Mouse (Mus musculus) heart, embryonic 13.5 days (tissue): Measurements from ENCODE around the gene Rabl3. TPM values are rescaled to one million over a fixed set of nuclear protein-coding genes. Genes with fewer than 3 reads are reported as not detected.

Source experiments
- ATAC-seq: fragments of 200-750 bp; cut with Nextera tagmentation; 2 replicates; pipeline ENCODE4 v1.8.0; 2017; ENCODE audit warnings: moderate TSS enrichment; ENCODE audit not compliant: insufficient number of reproducible peaks, low FRiP score, low TSS enrichment; ENCODE audit errors: extremely low read depth
- H3K27ac ChIP-seq: fragments of 300-500 bp; sonication (generic); replicated peaks from 2 replicates; pipeline ENCODE4 v1.5.1; 2015; ENCODE audit warnings: moderate library complexity, mild to moderate bottlenecking, inconsistent platforms
- H3K27me3 ChIP-seq: fragments of 300-500 bp; sonication (generic); replicated peaks from 2 replicates; pipeline ENCODE4 v1.6.1; 2015; ENCODE audit warnings: mild to moderate bottlenecking, inconsistent platforms
- H3K36me3 ChIP-seq: fragments of 300-500 bp; sonication (generic); 2 replicates; pipeline ENCODE4 v1.6.1; 2015; ENCODE audit warnings: mild to moderate bottlenecking, inconsistent platforms
- H3K4me1 ChIP-seq: fragments of 300-500 bp; sonication (generic); 2 replicates; pipeline ENCODE4 v1.6.1; 2015; ENCODE audit warnings: inconsistent platforms
- H3K4me2 ChIP-seq: fragments of 300-500 bp; sonication (generic); 2 replicates; pipeline ENCODE4 v1.6.1; 2015; ENCODE audit warnings: inconsistent platforms, mild to moderate bottlenecking, moderate library complexity
- H3K4me3 ChIP-seq: fragments of 300-500 bp; sonication (generic); 2 replicates; pipeline ENCODE4 v1.5.1; 2015; ENCODE audit warnings: moderate library complexity, mild to moderate bottlenecking, inconsistent platforms
- H3K9ac ChIP-seq: fragments of 300-500 bp; sonication (generic); 2 replicates; pipeline ENCODE4 v1.6.1; 2015; ENCODE audit warnings: inconsistent platforms, mild to moderate bottlenecking, moderate library complexity
- H3K9me3 ChIP-seq: fragments of 300-500 bp; sonication (generic); 2 replicates; pipeline ENCODE4 v1.6.1; 2016; ENCODE audit warnings: inconsistent platforms
- WGBS: fragments of 180-500 bp; shearing (Covaris S2); methylation state at CpG from one replicate; pipeline ENCODE4 v1.1.7; 2015; ENCODE audit warnings: mixed read lengths; 5-methylcytosine and 5-hydroxymethylcytosine counted together
- polyA plus RNA-seq: library from polyadenylated mRNA; unstranded; fragments of >200 nt; fragmentation: Nextera tagmentation; extraction: Ambion mirVana; gene quantifications from 2 replicates; pipeline ENCODE4 v1.2.1, GENCODE M21; 2015

The Rabl3 gene
- polyA plus RNA-seq, 1 experiment from 2014 or later: 23.8 TPM

GRCm38 (mm10) chr16:37520190-37521040 lies 19.3 kb upstream of the Rabl3 start:
- H3K9ac ChIP-seq: no peak overlapping the region
- peaks cover 82% of the 10 kb centered on the region for H3K36me3 ChIP-seq
- no peaks in the 10 kb centered on the region for H3K27me3 ChIP-seq
- H3K4me1 ChIP-seq: peaks cover 1% of the 10 kb centered on the region
- no peak overlapping the region for H3K27ac ChIP-seq
- 91% methylated on average over 2 of the region's 2 CpGs for WGBS
- H3K4me2 ChIP-seq: no peak overlapping the region
- peaks cover 14% of the 10 kb centered on the region for H3K9me3 ChIP-seq
- H3K4me3 ChIP-seq: no peak overlapping the region
- no peak for ATAC-seq

- WGBS: 87% methylated on average over 7 of the region's 7 CpGs
- Histone ChIP-seq H3K36me3 (peaks cover 79% of the 10 kb centered on the region), H3K4me2 (no peak overlapping the region), H3K9me3 (peaks cover 14% of the 10 kb centered on the region), H3K4me1 (peaks cover 19% of the 10 kb centered on the region), H3K4me3 (no peak overlapping the region), H3K9ac (no peak overlapping the region), H3K27ac (no peak overlapping the region), H3K27me3 (no peaks in the 10 kb centered on the region)
- no peak for ATAC-seq
Measured at GRCm38 (mm10) chr16:37522100-37522697, 17.5 kb upstream of the Rabl3 start.

DNA sequence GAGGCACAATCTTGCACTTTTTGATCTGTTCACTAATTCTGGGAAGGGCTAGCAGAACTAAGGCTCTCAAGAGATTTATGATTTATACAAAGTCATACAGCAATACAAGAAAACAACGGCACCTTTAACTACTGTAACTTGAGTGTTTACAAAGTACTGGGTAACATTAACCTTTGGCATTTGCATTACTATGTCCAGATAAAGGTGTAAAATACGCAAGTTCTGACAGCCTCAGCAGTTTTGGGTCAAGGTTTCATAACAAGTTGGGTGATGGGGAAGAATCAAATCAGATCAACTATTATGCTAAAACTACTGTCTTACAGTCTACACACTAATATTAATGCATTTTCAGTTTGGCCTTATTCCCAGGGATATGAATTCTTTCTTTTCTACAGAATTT lies 14.6 kb upstream of the Rabl3 start:
- Histone ChIP-seq H3K9ac (no peak overlapping the region), H3K4me2 (no peak overlapping the region), H3K27ac (no peak overlapping the region), H3K4me3 (no peak overlapping the region), H3K4me1 (peaks cover 25% of the 10 kb centered on the region), H3K36me3 (peaks cover 63% of the 10 kb centered on the region), H3K9me3 (peaks cover 13% of the 10 kb centered on the region), H3K27me3 (no peaks in the 10 kb centered on the region)
- 86% methylated on average over 2 of the region's 2 CpGs for WGBS
- ATAC-seq: no peak

- 63% methylated on average over 3 of the region's 3 CpGs for WGBS
- H3K9me3 ChIP-seq: peaks cover 8% of the 10 kb centered on the region; the same call in 1 of the 2 replicates
- H3K36me3 ChIP-seq: peaks cover 50% of the 10 kb centered on the region
- H3K4me2 ChIP-seq: peak overlapping the region; percentile 33
- H3K27me3 ChIP-seq: no peaks in the 10 kb centered on the region
- H3K27ac ChIP-seq: peak overlapping the region; percentile 72
- ATAC-seq: no peak; the same call in 1 of the 2 replicates
- no peak overlapping the region for H3K4me3 ChIP-seq
- peaks cover 28% of the 10 kb centered on the region for H3K4me1 ChIP-seq
- H3K9ac ChIP-seq: no peak overlapping the region
Measured at GRCm38 (mm10) chr16:37526688-37527223, 12.9 kb upstream of the Rabl3 start.

DNA sequence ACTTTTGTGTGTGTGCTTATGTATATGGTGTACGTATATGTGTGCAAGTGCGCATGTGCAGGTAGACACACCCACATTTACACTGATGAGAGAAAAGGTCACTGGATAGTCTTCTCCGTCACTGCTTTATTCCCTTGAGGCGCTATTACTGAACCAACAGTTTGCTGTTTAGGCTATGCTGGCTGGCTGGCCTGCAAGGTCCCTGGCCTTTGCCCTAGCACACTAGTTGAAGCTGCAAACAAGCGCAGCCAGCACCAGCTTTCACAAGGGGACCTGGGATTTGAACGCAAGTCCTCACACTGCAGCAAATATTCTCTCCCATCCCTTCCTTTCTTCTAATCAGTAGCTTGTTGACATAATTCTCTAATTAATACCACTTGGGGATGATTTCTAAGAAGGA lies 9.5 kb upstream of the Rabl3 start:
- H3K4me1 ChIP-seq: peaks cover 44% of the 10 kb centered on the region
- peaks cover 47% of the 10 kb centered on the region for H3K36me3 ChIP-seq
- H3K4me3 ChIP-seq: no peak overlapping the region
- H3K27ac ChIP-seq: no peak overlapping the region
- no peaks in the 10 kb centered on the region for H3K27me3 ChIP-seq
- no peak for ATAC-seq
- H3K4me2 ChIP-seq: no peak overlapping the region
- H3K9me3 ChIP-seq: no peaks in the 10 kb centered on the region
- WGBS: 83% methylated on average over 6 of the region's 6 CpGs
- H3K9ac ChIP-seq: no peak overlapping the region

- no peak overlapping the region for H3K27ac ChIP-seq
- no peak overlapping the region for H3K4me2 ChIP-seq
- no peaks in the 10 kb centered on the region for H3K27me3 ChIP-seq
- H3K4me3 ChIP-seq: no peak overlapping the region
- peaks cover 46% of the 10 kb centered on the region for H3K36me3 ChIP-seq
- ATAC-seq: no peak
- peaks cover 31% of the 10 kb centered on the region for H3K4me1 ChIP-seq
- no peak overlapping the region for H3K9ac ChIP-seq
- 90% methylated on average over 1 of the region's 1 CpGs for WGBS
- no peaks in the 10 kb centered on the region for H3K9me3 ChIP-seq
Measured at GRCm38 (mm10) chr16:37532046-37532445, 7.6 kb upstream of the Rabl3 start.

DNA sequence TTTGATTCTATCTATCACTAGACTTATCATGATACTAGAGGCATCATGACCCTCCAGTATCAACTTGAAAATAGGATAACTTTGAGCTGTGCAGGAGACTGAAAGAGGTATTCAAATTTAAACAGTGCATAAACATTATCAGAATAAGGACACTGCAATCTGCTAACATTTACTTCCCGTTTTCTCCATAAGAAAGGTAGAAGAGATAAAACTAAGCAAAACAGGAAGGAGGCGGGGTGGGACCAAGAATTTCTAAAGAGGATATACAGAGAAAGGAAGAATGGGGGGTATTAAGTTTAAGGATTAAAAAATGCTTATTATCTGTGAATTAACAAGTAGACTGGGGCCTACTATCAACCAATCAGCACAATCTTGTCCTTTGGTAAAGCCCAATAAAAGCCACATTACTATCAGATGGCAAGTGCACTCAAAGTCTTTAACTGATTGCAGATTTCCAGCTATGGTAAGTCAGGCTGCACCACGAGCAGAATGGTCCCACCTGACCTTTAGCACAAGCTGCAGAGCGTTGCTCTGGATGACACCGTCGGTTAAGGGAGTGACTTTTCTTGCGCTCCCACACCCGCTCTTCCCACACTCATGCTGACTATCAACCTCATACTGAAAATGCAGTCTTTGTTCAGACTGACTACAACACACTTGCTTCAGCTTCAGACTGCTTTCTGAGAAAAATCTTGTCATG lies 6.2 kb upstream of the Rabl3 start:
- Histone ChIP-seq H3K4me3 (no peak overlapping the region), H3K9ac (no peak overlapping the region), H3K27me3 (no peaks in the 10 kb centered on the region), H3K27ac (no peak overlapping the region), H3K36me3 (peaks cover 46% of the 10 kb centered on the region), H3K4me2 (no peak overlapping the region; the same call in 1 of the 2 replicates), H3K4me1 (peaks cover 35% of the 10 kb centered on the region), H3K9me3 (no peaks in the 10 kb centered on the region)
- WGBS: 73% methylated on average over 8 of the region's 8 CpGs
- no peak for ATAC-seq

GRCm38 (mm10) chr16:37539240-37539610 lies 460 bp upstream of the Rabl3 start:
- Histone ChIP-seq H3K36me3 (peaks cover 39% of the 10 kb centered on the region), H3K27ac (peak overlapping the region; percentile 92), H3K4me1 (peaks cover 31% of the 10 kb centered on the region), H3K4me2 (peak overlapping the region; percentile 79), H3K9ac (peak overlapping the region; percentile 93), H3K9me3 (no peaks in the 10 kb centered on the region), H3K4me3 (peak overlapping the region; percentile 82), H3K27me3 (no peaks in the 10 kb centered on the region)
- under 1% methylated on average over 22 of the region's 22 CpGs for WGBS
- 0 out of 2 replicates have a peak, but pooled peaks have one; percentile 16 for ATAC-seq

DNA sequence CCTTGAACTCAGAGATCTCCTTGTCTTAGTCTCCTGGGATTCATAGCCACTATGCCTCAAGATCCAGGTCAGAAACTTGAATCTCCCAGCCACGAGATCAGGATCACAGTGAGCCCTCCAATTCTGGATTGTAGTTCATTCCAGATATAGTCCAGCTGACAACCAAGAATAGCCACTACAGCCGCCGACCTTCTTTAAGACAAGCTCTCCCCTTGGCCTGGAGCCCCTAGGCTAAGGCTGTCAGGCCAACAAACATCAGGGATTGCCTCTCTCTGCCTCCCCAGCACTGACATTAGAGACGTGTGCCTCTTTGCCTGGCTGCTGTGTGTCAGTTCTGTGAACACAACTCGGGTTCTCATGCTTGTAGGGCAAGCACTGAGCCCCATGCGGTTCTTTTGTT lies 1.1 kb downstream of the Rabl3 start:
- Histone ChIP-seq H3K9ac (peak overlapping the region; percentile 93), H3K27ac (peak overlapping the region; percentile 92), H3K4me3 (peak overlapping the region; percentile 82), H3K4me2 (peak overlapping the region; percentile 81), H3K9me3 (no peaks in the 10 kb centered on the region), H3K27me3 (no peaks in the 10 kb centered on the region), H3K4me1 (peaks cover 25% of the 10 kb centered on the region), H3K36me3 (peaks cover 35% of the 10 kb centered on the region)
- 61% methylated on average over 6 of the region's 6 CpGs for WGBS
- no peak for ATAC-seq

GRCm38 (mm10) chr16:37546312-37546711 lies 6.6 kb downstream of the Rabl3 start:
- ATAC-seq: no peak
- peaks cover 31% of the 10 kb centered on the region for H3K36me3 ChIP-seq
- no peak overlapping the region for H3K9ac ChIP-seq
- no peaks in the 10 kb centered on the region for H3K9me3 ChIP-seq
- no peak overlapping the region for H3K4me3 ChIP-seq
- no peak overlapping the region for H3K27ac ChIP-seq
- H3K27me3 ChIP-seq: no peaks in the 10 kb centered on the region
- H3K4me1 ChIP-seq: peaks cover 21% of the 10 kb centered on the region
- no peak overlapping the region for H3K4me2 ChIP-seq
- WGBS: 84% methylated on average over 5 of the region's 5 CpGs

GRCm38 (mm10) chr16:37550266-37550665 lies 10.6 kb downstream of the Rabl3 start:
- Histone ChIP-seq H3K9ac (0 out of 2 replicates have a peak overlapping the region, but pooled peaks have one; percentile 19), H3K36me3 (peaks cover 2% of the 10 kb centered on the region; the same call in 1 of the 2 replicates), H3K27me3 (no peaks in the 10 kb centered on the region), H3K4me3 (no peak overlapping the region), H3K4me2 (peak overlapping the region; percentile 57), H3K27ac (peak overlapping the region; percentile 93), H3K4me1 (peaks cover 34% of the 10 kb centered on the region), H3K9me3 (no peaks in the 10 kb centered on the region)
- 0 out of 2 replicates have a peak, but pooled peaks have one; percentile 25 for ATAC-seq
- 43% methylated on average over 3 of the region's 3 CpGs for WGBS
